Mouse (Mus musculus) erythroblast, embryonic 14.5 days (primary cell): ENCODE measurements around the gene Smpd1.

Source experiments
- GATA1 ChIP-seq: IDR thresholded peaks from 2 replicates; pipeline ENCODE4 v1.6.1; 2012; ENCODE audit warnings: low read length, inconsistent platforms, mixed read lengths
- TAL1 ChIP-seq: IDR thresholded peaks from 3 replicates; pipeline ENCODE4 v1.6.1; 2012; ENCODE audit warnings: low read length, inconsistent platforms, mixed read lengths

DNA sequence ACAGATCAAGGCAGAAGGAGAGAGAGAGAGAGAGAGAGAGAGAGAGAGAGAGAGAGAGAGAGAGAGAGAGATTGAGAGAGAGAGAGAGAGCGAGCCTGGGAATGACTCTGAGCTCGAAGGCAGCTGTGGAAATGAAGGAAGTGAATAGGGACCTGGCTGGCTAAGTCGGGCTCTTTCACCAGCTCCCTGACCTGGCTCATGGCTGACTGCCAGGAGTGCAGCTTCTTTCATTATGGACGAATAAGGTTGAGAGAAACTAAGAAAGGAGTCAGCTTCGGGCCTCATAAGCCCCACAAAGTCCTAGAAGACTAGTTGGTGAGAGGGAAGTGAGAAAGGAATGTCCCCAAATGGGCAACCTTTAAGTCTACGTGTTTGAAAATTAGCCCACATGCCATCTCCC, 34.0 kb upstream of the Smpd1 start:
- TF ChIP-seq GATA1 (no peak), TAL1 (no peak)
